Mouse (Mus musculus) c-Kit-positive CD71-positive TER-119-positive erythroid progenitor cells, embryonic 14.5 days (primary cell): ENCODE results near the gene Fsd1.

Source experiments
- DNase-seq: peaks from one replicate; pipeline ENCODE4 v3.0.0-alpha.2; 2013; ENCODE audit warnings: low spot score

Fsd1 gene

GRCm38 (mm10) chr17:56030919-56031318, 44.6 kb downstream of the Fsd1 start:
- DNase-seq = no peak

- no peak for DNase-seq
Measured at GRCm38 (mm10) chr17:56031431-56031830, 45.1 kb downstream of the Fsd1 start.

GRCm38 (mm10) chr17:56032127-56032733, 45.9 kb downstream of the Fsd1 start:
- DNase-seq = no peak

GRCm38 (mm10) chr17:56032831-56033230, 46.5 kb downstream of the Fsd1 start:
- no peak for DNase-seq

GRCm38 (mm10) chr17:56034040-56034725, 47.9 kb downstream of the Fsd1 start:
- no peak for DNase-seq

DNA sequence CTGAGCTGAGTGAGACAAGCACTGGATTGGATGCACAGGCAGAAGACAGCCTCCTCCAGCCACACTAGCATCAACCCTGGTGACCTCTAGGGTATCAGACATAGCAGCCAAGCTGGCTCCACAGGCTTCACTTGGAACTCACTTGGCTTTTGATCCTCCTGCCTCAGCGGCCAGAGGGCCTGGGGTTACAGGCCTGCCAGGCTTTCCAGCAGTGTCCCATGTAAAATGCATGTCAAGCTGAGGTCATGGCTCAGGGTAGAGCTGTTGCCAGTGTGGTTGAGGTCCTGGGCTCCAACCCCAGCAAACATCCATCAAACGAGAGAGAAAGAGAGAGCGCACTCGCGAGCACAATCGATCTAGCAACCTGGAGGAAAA, 48.4 kb downstream of the Fsd1 start:
- no peak for DNase-seq

DNA sequence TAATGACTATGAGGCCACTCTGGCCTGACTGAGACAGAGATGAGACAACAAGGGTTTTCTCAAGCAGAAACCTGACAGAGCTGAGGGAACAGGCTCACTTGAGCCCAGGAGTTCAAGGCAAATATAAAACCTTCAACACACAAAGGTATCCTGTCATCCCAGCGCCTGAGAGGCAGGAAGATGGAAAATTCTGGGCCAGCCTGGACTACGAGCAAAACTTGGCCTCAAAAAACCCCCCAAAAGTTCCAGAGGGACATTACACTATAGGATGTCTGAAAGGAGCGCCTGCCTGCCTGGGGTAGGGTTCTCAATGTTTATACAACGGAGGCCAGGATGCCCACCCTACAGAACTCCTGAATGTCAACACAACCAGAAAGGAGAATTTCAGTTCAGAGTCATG, 48.9 kb downstream of the Fsd1 start:
- no peak for DNase-seq

- DNase-seq = peak; percentile 98
Measured at GRCm38 (mm10) chr17:56036176-56036900, 50.0 kb downstream of the Fsd1 start, which contains the start of gene Sh3gl1. TSS of gene Sh3gl1 (minus strand) at chr17:56036635.

DNA sequence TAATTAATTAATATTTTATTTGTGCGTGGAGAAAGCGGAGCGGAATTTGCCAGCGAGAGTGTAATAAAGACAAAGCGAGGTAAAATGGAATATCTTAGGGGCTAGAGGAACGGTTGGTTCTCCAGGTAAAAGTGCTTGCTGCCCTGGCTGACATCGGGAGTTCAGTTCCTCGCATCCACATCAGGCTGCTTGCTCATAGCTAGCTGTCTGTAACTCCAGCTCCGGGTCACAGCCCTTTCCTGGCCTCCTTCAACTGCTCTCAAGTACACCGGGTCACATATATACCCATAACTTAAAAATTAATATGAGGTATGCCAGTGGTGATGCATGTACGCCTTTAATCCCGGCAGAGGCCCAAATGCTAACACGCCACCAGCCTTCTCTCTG, 50.6 kb downstream of the Fsd1 start:
- no peak for DNase-seq

- DNase-seq = no peak
Measured at GRCm38 (mm10) chr17:56038583-56039261, 52.4 kb downstream of the Fsd1 start.

- DNase-seq = no peak
Measured at GRCm38 (mm10) chr17:56039345-56039744, 53.0 kb downstream of the Fsd1 start.

DNA sequence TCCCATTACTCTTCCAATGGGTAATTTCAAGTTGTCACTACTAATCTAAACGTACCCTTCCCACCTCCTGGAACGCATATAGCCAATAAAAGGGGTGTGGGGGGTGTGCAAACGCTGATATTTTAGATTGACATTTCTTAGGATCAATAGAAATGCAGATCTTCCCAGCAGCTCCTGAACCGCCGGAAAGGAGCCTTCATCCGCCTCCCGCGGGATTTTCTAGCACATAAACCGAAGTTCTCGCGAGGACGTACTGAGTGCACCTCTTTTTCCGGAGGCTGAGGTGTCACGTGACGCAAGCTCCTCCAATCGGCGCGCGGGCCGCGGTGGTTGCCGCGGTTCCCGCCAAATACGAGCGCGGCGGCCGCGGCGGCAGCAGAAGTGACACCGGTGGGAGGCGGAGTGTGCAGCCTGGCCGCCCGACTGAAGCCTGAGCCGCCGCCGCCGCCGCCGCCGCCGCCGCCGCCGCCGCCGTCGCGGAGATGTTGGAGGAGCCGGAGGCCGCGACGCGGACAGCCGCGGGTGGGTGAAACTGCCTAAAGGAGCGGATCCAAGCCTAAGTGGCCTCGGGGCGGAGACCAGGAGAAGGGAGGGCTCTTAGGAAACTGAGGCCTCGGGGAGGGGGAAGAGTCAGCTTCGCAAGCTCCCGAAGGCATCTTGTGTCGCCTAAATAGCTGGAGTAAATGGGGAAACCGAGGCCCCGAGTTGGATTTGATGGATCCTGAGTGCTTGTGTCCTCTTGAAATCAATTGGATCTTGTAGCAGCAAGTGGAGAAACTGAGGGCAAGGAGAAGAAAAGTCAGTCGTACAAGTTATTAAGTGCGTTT, 53.9 kb downstream of the Fsd1 start, which contains the start of gene Chaf1a:
TSS of gene Chaf1a (plus strand) at position 410 of the 827 bp plus-strand sequence.
- DNase-seq = peak; percentile 97

DNA sequence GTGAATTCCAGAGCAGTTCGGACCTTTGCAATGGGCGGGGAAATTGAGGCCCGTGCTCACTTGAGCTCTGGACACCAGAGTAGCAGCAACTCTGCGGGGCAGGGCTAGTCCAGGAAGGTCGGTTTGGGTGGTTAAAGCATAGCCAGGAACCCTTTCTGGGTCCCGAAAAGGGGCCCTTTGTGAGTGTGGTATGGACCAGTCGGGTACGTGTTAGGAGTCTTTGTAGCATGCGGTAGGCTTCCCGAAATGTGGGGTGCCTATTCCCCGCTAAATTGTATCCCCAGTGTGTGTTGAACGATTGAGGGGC, 54.5 kb downstream of the Fsd1 start:
- DNase-seq = no peak
